Mouse (Mus musculus) mouse trophoblast stem cell (cell line): Measurements from ENCODE around the gene Iqcb1.
"Not testable (repeated sequence)": the region's sequence is repeated elsewhere in the genome, so short reads cannot be mapped to it uniquely, and the experiment has no call there.

Experiments used
- in situ Hi-C, 2 experiments: fragments of 300-500 bp; cut with MseI, MboI; formaldehyde crosslinking; loops; 2 replicates in 1 of 2; 3 replicates in 1 of 2; pipeline ENCODE4 v1.15.1; 2025

The Iqcb1 gene

DNA sequence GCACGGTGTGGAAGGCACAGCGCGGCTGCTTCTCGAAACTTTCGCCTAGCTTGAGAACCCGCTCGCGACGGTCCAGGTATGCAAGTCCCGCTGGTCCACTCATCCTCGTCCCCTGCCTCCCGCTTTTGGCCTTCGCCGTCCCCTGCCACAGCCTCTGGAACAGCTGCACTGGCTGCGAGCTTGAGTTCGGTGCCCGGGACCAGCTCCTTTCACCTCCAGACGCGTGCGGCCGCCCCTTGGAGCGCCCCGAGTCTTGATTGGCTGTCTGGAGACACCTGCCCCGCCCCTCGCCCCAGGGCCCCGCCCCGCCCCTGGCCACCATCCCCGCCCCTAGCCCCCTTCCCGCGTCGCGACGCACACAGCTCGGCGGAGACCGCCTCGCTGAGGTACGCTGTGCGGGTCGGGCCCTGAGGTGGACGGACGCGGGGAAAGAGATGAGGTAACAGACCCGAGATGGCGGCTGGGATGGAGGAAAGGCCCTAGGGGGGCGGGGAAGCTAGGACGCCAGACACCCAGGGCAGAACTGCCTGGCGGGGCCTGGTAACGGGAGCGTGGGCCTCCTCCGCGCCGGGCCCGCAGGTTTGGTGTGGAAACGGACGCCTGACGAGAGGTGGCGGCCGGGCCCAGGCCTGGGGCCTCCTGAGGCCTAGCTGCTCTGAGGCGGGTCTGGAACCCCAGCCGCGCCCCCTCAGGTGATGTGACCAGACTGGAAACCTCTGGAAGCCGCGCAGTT lies at the start of gene Iqcb1:
TSS of gene Iqcb1 (plus strand) at position 332 of the 733 bp plus-strand sequence.
- in situ Hi-C loops, result no loop called here

DNA sequence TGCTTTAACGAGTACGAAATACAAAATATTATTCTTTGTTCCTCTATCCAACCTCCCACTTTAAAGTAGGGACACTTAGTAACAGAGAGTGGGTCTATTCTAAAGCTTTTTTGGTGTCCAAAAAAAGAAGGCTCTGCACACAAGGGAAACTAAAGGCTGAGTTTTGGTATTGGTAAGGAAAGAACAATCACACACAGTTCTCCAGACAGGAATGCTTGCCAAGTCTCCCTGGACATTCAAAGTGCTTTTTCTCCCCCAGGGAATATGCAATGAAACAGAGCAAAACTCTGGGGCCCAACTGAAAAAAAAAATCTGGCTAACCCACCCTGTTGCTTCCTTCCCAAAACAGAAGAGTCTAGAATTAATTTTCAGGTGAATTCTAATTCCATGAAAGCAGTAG lies 44.0 kb upstream of the Iqcb1 start:
- in situ Hi-C loops, result no loop called here

DNA sequence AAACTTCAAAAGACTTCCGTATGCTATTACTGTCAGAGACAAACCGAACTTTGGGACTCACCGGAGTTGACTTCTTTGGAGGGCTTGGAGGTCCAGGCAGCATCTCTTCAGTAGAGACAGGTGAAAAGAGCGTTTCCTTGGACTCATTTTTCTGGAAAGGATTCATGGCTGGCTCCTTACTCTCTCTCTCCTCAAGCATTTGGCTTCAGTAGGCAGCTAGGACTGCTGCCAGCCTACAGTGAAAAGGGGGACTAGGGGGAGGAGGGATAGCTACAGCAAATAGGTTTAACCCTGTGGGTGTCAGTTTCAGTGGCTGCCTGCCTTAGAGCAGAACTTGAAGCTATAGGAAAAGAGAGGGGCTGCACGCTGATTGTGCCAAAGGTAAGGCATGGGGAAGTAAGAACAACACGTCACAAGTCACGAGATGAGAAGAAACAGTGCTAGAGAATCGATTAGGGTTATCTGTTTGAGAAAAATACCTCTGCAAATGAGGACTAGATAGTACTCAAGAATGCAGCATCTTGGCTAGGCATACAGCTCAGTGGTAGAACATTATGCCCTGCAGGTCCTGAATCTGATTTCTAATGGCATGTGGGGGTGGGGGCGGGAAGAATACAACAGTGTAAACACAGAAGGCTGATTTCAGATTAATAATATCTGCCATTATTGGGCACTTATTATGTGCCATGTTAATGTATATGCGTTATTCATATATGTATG lies 43.4 kb upstream of the Iqcb1 start, which contains the start of gene Slc15a2:
TSS of gene Slc15a2 (minus strand) at position 369 of the 720 bp plus-strand sequence.
- in situ Hi-C loops, result no loop called here

DNA sequence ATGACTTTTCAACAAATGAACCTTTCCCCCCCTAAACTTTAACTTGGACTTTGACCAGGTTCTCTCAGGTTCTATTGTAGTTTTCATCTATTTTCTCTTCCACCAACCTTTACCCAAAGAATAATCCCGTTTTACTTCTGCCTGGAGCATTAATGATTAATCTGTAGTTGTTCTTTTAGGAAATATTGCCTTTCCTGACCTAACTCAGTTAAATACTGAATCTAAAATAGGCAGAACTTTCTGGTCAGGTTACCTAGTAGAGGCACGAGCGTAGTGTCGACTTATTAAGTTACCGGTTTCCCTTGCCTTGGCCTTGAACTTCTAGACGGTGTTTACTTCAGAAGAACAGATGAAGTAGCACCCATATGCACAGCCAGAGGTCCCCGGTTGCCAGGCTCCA lies 41.7 kb upstream of the Iqcb1 start:
- in situ Hi-C loops, result no loop called here

DNA sequence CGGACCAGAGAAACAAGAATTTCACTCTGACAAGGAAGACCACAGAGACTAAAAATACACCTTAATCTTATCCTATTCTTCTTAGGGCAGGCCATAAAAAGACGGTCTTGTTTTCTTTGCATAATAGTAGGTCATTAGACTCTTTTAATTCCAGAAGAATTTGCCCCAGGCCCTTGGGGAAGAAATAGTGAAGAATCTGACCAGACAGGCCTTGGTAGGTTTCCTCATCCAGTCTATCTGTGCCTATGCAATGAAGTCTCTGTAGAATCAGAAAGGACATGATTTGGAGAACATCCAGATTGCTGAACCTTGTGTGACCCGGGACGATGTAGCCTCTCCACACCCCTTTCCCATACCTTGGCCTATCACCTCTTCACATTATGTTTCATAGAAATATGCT lies 38.0 kb upstream of the Iqcb1 start:
- in situ Hi-C loops, result no loop called here

DNA sequence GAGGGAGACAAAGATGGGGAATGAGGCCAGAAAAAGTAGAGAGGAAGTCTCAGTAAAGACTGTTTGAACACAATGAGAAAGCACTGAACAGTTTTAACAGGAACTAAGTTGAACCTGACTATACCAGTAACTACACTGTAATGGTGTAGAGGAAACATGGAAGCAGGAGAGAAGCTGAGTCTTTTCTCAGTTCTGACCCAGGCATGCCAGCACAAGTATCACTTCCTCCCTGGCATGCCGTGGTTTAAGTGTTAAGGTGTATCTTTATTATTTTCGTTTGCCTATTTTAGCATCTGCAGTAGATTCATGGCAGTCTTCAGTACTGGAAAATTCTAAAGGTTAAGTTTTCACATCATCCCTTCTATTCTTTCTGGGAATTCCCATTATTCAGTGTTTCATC lies 33.2 kb upstream of the Iqcb1 start:
- in situ Hi-C loops, result no loop called here

DNA sequence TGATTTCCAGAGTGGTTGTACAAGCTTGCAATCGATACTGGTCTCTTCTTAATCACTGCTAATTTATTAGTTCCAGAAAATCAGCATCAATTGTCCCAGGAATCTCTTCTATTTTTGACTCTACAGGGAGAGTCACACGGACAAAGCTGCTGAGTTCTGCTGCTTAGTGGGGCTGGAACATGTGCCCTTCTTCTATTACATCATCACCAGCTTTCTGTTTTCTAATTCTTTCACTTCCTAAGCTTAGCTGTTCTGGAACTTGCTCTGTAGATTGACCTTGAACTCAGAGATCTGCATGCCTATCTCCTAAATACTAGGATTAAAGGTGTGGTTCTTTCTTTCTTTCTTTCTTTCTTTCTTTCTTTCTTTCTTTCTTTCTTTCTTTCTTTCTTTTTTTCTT lies 29.9 kb upstream of the Iqcb1 start:
- in situ Hi-C loops, result no loop called here

DNA sequence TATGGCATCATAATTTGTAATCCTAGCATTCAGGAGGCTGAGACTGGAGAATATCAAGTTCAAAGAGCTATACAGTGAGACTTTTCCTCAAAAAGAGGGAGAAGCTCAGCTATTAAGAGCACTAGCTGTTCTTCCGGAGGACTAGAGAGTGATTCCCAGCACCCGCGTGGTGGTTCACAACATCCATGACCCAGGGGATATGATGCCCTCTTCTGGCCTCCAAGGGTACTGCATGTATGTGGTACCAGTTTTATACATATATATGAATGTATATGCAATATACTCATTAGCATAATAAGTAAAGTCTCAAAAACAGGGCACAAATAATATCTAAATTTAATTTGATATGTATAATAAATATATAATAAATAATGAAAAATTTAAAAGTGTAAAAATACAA lies 25.8 kb upstream of the Iqcb1 start:
- in situ Hi-C loops, result no loop called here

DNA sequence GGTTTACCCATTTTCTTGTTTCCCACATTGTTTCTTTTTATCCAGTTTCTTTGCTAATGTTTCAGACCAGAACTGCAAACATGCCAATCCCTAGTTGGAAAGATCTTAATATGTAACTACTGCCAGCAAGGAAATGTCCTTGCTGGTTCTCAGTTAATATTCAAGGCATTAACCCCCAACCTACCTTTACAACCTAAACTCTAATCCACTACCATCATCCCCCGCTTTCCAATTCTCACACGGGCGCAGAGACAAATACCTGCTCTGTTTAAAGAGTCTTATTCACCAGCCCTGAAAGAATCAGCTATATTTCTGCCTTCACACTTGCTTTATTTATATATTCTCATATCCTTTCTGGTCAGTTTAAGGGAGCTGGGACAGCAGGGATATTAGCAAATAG lies 19.6 kb upstream of the Iqcb1 start:
- in situ Hi-C loops, result no loop called here

DNA sequence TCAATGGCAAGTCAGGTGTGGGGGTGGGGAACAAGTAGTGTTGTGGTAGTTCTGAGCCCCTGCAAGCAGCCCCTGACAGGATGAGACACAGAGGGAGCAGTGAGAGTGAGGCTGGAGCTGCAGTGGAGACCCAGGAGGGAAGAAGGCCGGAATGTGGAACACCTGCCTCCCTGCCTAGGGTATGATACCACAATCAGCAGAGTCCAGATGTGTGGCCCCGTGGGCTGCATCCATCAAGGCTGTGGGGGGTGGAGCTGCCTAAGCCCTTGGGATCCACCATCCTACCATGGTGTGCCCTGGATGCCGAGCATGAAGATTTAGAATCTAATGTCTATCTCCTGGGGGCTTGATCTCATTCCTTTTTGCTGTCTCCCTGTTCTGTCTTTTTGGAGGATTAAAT lies 14.5 kb upstream of the Iqcb1 start:
- in situ Hi-C loops, result loop anchor here (5.0 to 10.0 kb wide), 2 partner anchors 71 to 79 kb away; no protein-coding TSS in a partner anchor

DNA sequence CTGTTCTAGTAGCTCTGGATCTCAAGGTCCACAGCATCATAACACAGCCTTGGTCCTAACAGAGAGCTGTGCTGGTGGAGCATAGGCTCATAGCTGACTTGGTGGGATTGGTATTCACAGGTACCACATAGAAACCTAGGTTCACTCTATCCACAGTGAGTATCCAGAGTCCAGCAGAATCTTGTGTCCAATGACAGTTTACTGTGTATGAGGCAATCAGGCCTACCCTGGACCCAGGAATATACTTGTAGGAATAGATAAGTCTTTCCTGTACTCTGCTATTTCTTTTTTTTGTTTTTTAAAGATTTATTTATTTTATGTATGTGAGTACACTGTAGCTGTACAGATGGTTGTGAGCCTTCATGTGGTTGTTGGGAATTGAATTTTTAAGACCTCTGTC lies 11.3 kb upstream of the Iqcb1 start:
- in situ Hi-C loops, result loop anchor here (5.0 to 10.0 kb wide), 2 partner anchors 82 to 345 kb away; no protein-coding TSS in a partner anchor

DNA sequence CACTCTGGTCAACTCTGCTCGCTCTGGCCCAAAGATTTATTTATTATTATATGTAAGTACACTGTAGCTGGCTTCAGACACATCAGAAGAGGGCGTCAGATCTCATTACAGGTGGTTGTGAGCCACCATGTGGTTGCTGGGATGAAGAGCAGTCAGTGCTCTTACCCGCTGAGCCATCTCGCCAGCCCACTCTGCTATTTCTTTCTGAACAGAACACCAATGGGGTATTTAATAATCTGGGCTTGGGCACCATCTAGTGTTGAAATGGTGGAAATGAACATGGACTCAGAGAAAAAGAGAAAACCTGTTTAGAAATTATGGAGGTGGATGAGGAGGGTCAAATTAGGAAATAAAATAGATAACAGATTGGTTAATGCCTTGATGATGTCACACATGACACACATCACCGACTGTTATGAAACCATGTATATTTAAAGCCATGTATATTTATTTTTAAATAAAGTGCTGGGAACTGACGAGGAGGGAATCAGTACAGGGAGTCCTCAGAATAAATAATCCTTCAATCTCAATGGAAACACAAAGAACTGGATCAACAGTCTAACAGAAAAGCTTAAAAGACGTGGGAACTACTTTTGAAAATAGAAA lies 10.8 kb upstream of the Iqcb1 start:
- in situ Hi-C loops, result loop anchor here (5.0 to 10.0 kb wide), 2 partner anchors 83 to 345 kb away; no protein-coding TSS in a partner anchor

DNA sequence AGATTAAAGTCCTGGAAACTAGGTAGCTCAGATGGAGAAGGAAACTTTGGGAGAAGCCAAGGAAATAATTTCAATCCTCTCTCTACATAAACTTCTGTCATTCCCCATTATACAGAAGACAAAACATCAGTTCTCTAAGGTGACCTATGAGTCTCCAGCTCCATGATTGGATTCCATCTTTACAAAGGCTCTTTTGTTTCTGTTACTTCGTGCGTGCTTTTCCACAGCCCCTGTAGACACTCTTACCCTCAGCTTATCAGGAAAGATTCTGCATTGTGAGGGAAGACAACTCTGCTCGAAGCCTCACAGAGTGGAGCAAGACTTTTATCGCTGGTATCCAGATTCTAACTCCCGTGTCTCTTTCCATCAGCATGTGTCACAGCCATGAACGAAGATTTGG lies 8.2 kb upstream of the Iqcb1 start:
- in situ Hi-C loops, result loop anchor here in 1 of 2 experiments (5.0 kb wide), 1 partner anchor 348 kb away; no protein-coding TSS in a partner anchor

DNA sequence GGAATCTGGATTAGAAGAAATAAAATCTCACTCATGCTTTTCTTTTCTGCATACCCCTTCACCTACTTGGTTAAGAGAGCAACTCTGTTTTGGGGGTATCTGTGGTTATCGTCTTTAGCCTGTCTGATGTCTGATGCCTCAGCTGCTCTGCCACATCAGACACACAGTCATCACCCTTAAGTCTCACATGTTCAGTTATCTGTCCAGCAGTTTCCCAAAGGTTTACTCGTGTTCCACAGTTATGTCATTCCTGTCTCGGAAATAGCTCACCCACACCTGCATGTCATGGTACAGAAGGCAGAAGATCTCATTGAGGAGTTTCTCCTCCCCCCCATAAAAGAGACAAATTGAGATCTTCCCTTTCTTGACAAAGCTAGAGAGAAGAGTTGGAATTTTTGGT lies 7.4 kb upstream of the Iqcb1 start:
- in situ Hi-C loops, result loop anchor here in 1 of 2 experiments (5.0 kb wide), 1 partner anchor 348 kb away; no protein-coding TSS in a partner anchor

DNA sequence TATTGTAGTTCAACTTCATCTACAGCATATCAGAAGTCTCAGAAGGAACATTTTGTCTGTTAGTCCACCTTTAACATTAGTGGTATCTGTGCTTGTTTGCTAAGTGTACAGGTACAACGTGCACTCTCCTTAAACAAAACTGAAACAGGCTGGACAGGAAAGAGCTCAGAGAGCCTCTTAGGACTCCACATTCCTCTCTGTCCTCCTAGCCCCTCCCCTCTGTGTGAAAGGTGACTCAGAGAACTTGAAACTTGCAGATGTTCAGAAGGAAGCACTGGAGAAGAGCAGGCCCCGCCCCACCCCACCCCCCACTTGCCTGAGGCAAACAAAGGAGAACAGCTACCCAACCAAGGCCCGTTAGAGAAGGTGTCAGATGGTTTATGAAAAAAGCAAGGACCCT lies 6.7 kb upstream of the Iqcb1 start:
- in situ Hi-C loops, result loop anchor here in 1 of 2 experiments (5.0 kb wide), 1 partner anchor 349 kb away; no protein-coding TSS in a partner anchor

DNA sequence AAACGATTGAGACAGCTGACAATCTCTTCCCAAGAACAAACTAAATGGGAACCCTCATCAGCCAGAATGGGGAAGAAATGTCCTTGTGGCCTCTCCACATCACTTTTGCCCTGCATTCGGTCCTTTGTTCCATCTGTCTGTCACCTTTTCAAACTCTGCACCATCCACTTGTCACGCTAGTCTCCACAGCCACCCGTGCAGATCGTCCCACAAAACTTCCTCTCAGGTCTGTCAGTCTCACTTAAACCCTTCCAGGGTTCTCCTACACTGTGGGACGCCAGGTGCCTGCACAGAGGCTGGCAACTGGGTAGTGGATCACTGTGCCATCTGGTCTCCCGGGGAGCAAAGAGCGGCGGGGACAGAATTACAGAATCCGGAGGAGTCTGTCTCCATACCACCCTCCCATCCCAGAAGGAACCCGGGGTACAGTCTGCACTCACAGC lies 553 bp upstream of the Iqcb1 start:
- in situ Hi-C loops, result no loop called here

DNA sequence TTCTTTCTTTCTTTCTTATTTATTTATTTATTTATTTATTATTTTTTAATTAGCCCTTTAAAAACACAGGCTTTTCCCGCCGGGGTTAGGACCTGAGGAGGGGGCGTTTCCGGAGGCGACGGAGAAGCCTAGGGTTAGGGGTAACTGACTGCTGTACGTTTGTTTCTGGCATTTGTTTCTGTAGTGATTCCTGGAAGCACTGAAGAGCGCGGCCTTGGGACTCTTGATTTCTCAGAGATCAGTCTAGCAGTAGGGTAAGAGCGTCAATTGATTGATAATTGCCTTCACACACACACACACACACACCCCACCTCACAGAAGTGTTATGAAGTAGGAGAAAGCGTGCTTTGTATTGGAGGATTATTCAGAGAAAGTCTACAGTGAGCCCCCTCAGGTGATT lies 635 bp downstream of the Iqcb1 start:
- in situ Hi-C loops, result no loop called here

DNA sequence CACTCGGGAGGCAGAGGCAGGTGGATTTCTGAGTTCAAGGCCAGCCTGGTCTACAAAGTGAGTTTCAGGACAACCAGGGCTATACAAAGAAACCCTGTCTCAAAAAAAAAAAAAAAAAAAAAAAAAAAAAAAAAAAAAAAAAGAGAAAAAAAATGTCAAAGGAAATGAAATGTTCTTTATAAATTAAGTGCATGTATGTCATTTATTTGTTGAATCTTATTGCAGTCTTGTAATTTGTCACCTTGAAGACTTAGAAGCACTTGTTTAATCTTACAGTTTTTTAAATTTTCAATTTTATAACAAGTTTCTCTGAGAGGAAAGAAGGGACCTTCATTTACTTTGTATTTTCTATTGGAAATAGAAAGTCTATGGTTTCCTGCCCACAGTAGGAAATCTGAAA lies 18.7 kb downstream of the Iqcb1 start:
- in situ Hi-C loops, result not testable (repeated sequence)

DNA sequence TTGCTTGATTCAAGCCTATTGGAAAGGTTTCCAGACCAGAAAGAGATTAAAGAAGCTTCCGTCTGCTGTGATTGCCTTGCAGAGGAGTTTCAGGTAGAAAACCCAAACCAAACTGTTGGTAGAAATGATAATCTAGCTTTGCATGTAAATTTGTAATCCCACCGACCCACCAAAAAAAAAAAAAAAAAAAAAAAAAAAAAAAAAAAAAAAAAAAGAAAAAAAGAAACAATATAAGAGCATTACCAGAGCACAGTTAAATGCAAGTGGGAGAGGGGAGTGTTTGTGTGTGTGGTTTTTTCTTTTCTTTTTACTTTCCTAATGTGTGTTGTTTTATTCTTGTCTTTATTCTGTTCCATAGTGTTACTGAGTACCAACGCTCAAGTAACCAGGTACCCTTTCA lies 23.0 kb downstream of the Iqcb1 start:
- in situ Hi-C loops, result no loop called here

DNA sequence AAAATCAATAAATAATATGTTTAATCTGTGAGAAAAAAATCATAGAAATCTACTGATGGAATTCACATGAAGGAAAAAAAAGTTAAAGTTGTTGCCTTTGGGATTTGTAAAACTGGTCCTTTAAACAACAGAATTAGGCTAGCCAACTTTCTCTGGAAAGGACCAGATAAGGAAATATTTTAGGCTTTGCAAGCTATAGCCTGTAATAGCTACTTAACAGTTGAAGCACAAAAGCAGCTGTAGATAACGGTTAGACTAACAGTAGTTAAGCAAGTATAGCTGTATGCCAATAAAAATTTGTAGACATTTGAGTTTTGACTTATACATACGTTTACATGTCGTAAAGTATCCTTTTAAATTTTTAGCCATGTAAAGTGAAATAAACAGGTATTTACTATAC lies 35.4 kb downstream of the Iqcb1 start:
- in situ Hi-C loops, result no loop called here

DNA sequence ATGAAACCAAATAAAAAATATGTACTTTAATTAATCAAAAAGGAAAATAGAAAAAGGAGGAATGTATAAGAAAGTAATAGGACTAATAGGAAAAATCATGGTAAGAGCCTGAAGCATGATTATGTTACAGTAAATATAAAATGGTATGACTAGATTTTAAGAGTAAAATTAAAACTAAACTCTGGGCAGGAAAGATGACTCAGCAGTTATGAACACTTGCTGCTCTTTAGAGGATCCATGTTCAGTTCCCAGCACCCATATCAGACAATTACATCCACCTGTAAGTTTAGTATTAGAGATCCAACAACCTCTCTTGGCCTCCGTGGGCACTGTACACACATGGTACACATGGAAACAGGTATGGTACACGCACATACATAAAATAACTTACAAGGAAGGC lies 41.3 kb downstream of the Iqcb1 start:
- in situ Hi-C loops, result no loop called here

DNA sequence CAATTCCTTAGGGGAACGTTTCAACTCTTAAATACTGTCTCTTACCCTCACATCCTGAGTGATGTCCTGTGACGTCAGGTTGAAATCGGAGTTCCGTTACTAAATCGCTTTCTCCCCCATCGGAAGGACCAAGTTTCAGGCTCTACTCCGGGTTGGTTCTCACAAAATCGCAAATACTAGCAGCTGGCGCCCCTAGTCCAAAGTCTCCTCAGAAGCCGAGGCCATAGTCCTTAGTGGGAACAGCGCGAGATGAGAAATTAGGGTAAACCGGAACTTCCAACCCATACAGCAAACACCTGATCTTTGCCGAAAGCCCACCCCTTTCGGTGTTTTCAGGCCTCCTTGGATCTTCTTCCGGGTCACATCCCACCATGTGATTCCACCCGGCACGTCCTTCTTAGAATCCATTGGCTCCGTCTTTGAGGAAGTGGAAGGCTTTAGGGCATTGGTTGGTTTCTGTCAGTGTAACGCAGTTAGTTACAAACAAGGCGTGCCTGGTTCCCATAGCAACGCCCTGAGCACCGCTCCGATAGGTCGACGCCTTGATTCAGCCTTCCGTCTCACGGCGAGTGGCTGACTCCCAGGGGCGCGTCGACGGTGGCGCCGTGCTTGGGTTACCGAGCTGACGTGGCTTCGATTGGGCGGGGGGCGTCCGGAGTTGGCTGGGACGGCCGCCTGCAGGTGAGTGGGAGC lies 46.5 kb downstream of the Iqcb1 start, which contains the start of the genes Eaf2 and Golgb1:
TSS of gene Eaf2 (minus strand) at position 421 of the 693 bp plus-strand sequence.
TSS of gene Golgb1 (plus strand) at position 558 of the 693 bp plus-strand sequence.
- in situ Hi-C loops, result no loop called here
